Mouse (Mus musculus) heart, embryonic 15.5 days (tissue): ENCODE data around the gene Ly75. TPM values are rescaled to one million over a fixed set of nuclear protein-coding genes. Genes with fewer than 3 reads are reported as not detected.

Source experiments
- ATAC-seq: fragments of 200-750 bp; cut with Nextera tagmentation; replicated peaks from 2 replicates; pipeline ENCODE4 v1.8.0; 2017; ENCODE audit warnings: low read depth, moderate TSS enrichment; ENCODE audit not compliant: insufficient number of reproducible peaks, insufficient read depth, low FRiP score
- H3K27ac ChIP-seq: fragments of 300-500 bp; sonication (generic); 2 replicates; pipeline ENCODE4 v1.5.1; 2015; ENCODE audit warnings: mild to moderate bottlenecking, inconsistent platforms
- H3K27me3 ChIP-seq: fragments of 300-500 bp; sonication (generic); 2 replicates; pipeline ENCODE4 v1.6.1; 2015; ENCODE audit warnings: inconsistent platforms
- H3K36me3 ChIP-seq: fragments of 300-500 bp; sonication (generic); 2 replicates; pipeline ENCODE4 v1.6.1; 2015; ENCODE audit warnings: mild to moderate bottlenecking, inconsistent platforms
- H3K4me1 ChIP-seq: fragments of 300-500 bp; sonication (generic); replicated peaks from 2 replicates; pipeline ENCODE4 v1.6.1; 2015; ENCODE audit warnings: inconsistent platforms
- H3K4me2 ChIP-seq: fragments of 300-500 bp; sonication (generic); 2 replicates; pipeline ENCODE4 v1.6.1; 2015; ENCODE audit warnings: inconsistent platforms, mild to moderate bottlenecking, moderate library complexity
- H3K4me3 ChIP-seq: fragments of 300-500 bp; sonication (generic); 2 replicates; pipeline ENCODE4 v1.5.1; 2015; ENCODE audit warnings: mild to moderate bottlenecking, inconsistent platforms
- H3K9ac ChIP-seq: fragments of 300-500 bp; sonication (generic); 2 replicates; pipeline ENCODE4 v1.6.1; 2015; ENCODE audit warnings: mild to moderate bottlenecking, inconsistent platforms
- H3K9me3 ChIP-seq: fragments of 300-500 bp; sonication (generic); replicated peaks from 2 replicates; pipeline ENCODE4 v1.6.1; 2016; ENCODE audit warnings: inconsistent platforms
- WGBS: fragments of 180-500 bp; shearing (Covaris S2); methylation state at CpG from one replicate; pipeline ENCODE4 v1.1.7; 2015; ENCODE audit warnings: mixed read lengths; 5-methylcytosine and 5-hydroxymethylcytosine counted together
- polyA plus RNA-seq: library from polyadenylated mRNA; unstranded; fragments of >200 nt; fragmentation: Nextera tagmentation; extraction: Ambion mirVana; gene quantifications from 2 replicates; pipeline ENCODE4 v1.2.1, GENCODE M21; 2015

The Ly75 gene
- polyA plus RNA-seq, 1 experiment from 2014 or later: 1.3 TPM

GRCm38 (mm10) chr2:60303796-60304195, 79.3 kb downstream of the Ly75 start:
- H3K27me3 ChIP-seq: no peaks in the 10 kb centered on the region
- H3K36me3 ChIP-seq: no peaks in the 10 kb centered on the region
- H3K9ac ChIP-seq: no peak overlapping the region
- no peaks in the 10 kb centered on the region for H3K4me1 ChIP-seq
- H3K4me3 ChIP-seq: no peak overlapping the region
- no peak for ATAC-seq
- no peaks in the 10 kb centered on the region for H3K9me3 ChIP-seq
- H3K27ac ChIP-seq: no peak overlapping the region
- no peak overlapping the region for H3K4me2 ChIP-seq
- 73% methylated on average over 4 of the region's 4 CpGs for WGBS

GRCm38 (mm10) chr2:60299323-60299722, 83.8 kb downstream of the Ly75 start:
- Histone ChIP-seq H3K9me3 (no peaks in the 10 kb centered on the region), H3K27ac (no peak overlapping the region), H3K4me1 (no peaks in the 10 kb centered on the region), H3K36me3 (no peaks in the 10 kb centered on the region), H3K4me2 (no peak overlapping the region), H3K4me3 (no peak overlapping the region), H3K9ac (no peak overlapping the region), H3K27me3 (no peaks in the 10 kb centered on the region)
- ATAC-seq: no peak
- 83% methylated on average over 2 of the region's 2 CpGs for WGBS

GRCm38 (mm10) chr2:60298266-60298665, 84.8 kb downstream of the Ly75 start:
- no peak overlapping the region for H3K9ac ChIP-seq
- H3K4me2 ChIP-seq: no peak overlapping the region
- no peak overlapping the region for H3K27ac ChIP-seq
- no peak for ATAC-seq
- no peaks in the 10 kb centered on the region for H3K4me1 ChIP-seq
- H3K27me3 ChIP-seq: no peaks in the 10 kb centered on the region
- no peaks in the 10 kb centered on the region for H3K36me3 ChIP-seq
- H3K9me3 ChIP-seq: no peaks in the 10 kb centered on the region
- WGBS: 70% methylated on average over 3 of the region's 3 CpGs
- H3K4me3 ChIP-seq: no peak overlapping the region

- Histone ChIP-seq H3K36me3 (no peaks in the 10 kb centered on the region), H3K4me2 (no peak overlapping the region)
- ATAC-seq: no peak
These were observed 91.7 kb downstream of the Ly75 start for GRCm38 (mm10) chr2:60291381-60291780.

GRCm38 (mm10) chr2:60289451-60289850, 93.7 kb downstream of the Ly75 start:
- no peak overlapping the region for H3K9ac ChIP-seq
- no peak overlapping the region for H3K4me2 ChIP-seq
- no peaks in the 10 kb centered on the region for H3K9me3 ChIP-seq
- WGBS: 77% methylated on average over 1 of the region's 1 CpGs
- no peaks in the 10 kb centered on the region for H3K27me3 ChIP-seq
- no peaks in the 10 kb centered on the region for H3K4me1 ChIP-seq
- no peak for ATAC-seq
- H3K27ac ChIP-seq: no peak overlapping the region
- H3K4me3 ChIP-seq: no peak overlapping the region
- H3K36me3 ChIP-seq: no peaks in the 10 kb centered on the region

More at GRCm38 (mm10) chr2:60291381-60291780, 91.7 kb downstream of the Ly75 start:
- Histone ChIP-seq H3K9ac (no peak overlapping the region), H3K4me3 (no peak overlapping the region), H3K27ac (no peak overlapping the region), H3K9me3 (no peaks in the 10 kb centered on the region), H3K27me3 (no peaks in the 10 kb centered on the region), H3K4me1 (no peaks in the 10 kb centered on the region)
- 74% methylated on average over 4 of the region's 4 CpGs for WGBS

- no peak overlapping the region for H3K4me2 ChIP-seq
- peaks cover 4% of the 10 kb centered on the region; the same call in 1 of the 2 replicates for H3K4me1 ChIP-seq
- no peak for ATAC-seq
- H3K4me3 ChIP-seq: no peak overlapping the region
- H3K27me3 ChIP-seq: no peaks in the 10 kb centered on the region
- 68% methylated on average over 4 of the region's 4 CpGs for WGBS
- H3K9ac ChIP-seq: no peak overlapping the region
- no peaks in the 10 kb centered on the region for H3K36me3 ChIP-seq
- no peak overlapping the region for H3K27ac ChIP-seq
- H3K9me3 ChIP-seq: no peaks in the 10 kb centered on the region
These were observed 94.5 kb downstream of the Ly75 start for GRCm38 (mm10) chr2:60288606-60289005.

- no peaks in the 10 kb centered on the region for H3K27me3 ChIP-seq
- ATAC-seq: no peak
- H3K9me3 ChIP-seq: no peaks in the 10 kb centered on the region
- no peaks in the 10 kb centered on the region for H3K36me3 ChIP-seq
- H3K4me2 ChIP-seq: no peak overlapping the region
- H3K4me1 ChIP-seq: peaks cover 10% of the 10 kb centered on the region
- no peak overlapping the region for H3K27ac ChIP-seq
- WGBS: 86% methylated on average over 8 of the region's 8 CpGs
- H3K4me3 ChIP-seq: no peak overlapping the region
- H3K9ac ChIP-seq: no peak overlapping the region
These were observed 97.9 kb downstream of the Ly75 start for GRCm38 (mm10) chr2:60285107-60285617.

- WGBS: 31% methylated on average over 4 of the region's 4 CpGs
- Histone ChIP-seq H3K9me3 (no peaks in the 10 kb centered on the region), H3K27me3 (no peaks in the 10 kb centered on the region), H3K4me1 (peaks cover 10% of the 10 kb centered on the region), H3K27ac (no peak within 1 kb of the TSS), H3K36me3 (no peaks in the 10 kb centered on the region), H3K9ac (peak within 1 kb of the TSS; percentile 60), H3K4me2 (peak within 1 kb of the TSS; percentile 95), H3K4me3 (peak within 1 kb of the TSS; percentile 57)
- ATAC-seq: no peak
These were observed 98.7 kb downstream of the Ly75 start, which contains the start of gene Cd302 for GRCm38 (mm10) chr2:60284467-60284821. TSS of gene Cd302 (minus strand) at chr2:60284488.

- no peak overlapping the region for H3K27ac ChIP-seq
- under 1% methylated on average over 42 of the region's 42 CpGs for WGBS
- H3K9ac ChIP-seq: peak overlapping the region; percentile 60
- peaks cover 10% of the 10 kb centered on the region for H3K4me1 ChIP-seq
- H3K9me3 ChIP-seq: no peaks in the 10 kb centered on the region
- H3K4me3 ChIP-seq: peak overlapping the region; percentile 57
- peak; percentile 89 for ATAC-seq
- H3K27me3 ChIP-seq: no peaks in the 10 kb centered on the region
- H3K4me2 ChIP-seq: peak overlapping the region; percentile 95
- no peaks in the 10 kb centered on the region for H3K36me3 ChIP-seq
These were observed 99.2 kb downstream of the Ly75 start for GRCm38 (mm10) chr2:60283751-60284466.

- peak overlapping the region; percentile 57 for H3K4me3 ChIP-seq
- H3K36me3 ChIP-seq: no peaks in the 10 kb centered on the region
- WGBS: 23% methylated on average over 9 of the region's 9 CpGs
- no peak overlapping the region for H3K27ac ChIP-seq
- H3K27me3 ChIP-seq: no peaks in the 10 kb centered on the region
- no peak for ATAC-seq
- no peaks in the 10 kb centered on the region for H3K9me3 ChIP-seq
- peaks cover 10% of the 10 kb centered on the region for H3K4me1 ChIP-seq
- peak overlapping the region; percentile 60 for H3K9ac ChIP-seq
- peak overlapping the region; percentile 95 for H3K4me2 ChIP-seq
These were observed 99.8 kb downstream of the Ly75 start for GRCm38 (mm10) chr2:60283208-60283750.

GRCm38 (mm10) chr2:60282625-60283024, 100.5 kb downstream of the Ly75 start:
- Histone ChIP-seq H3K27ac (no peak overlapping the region), H3K4me1 (peaks cover 10% of the 10 kb centered on the region), H3K9ac (no peak overlapping the region), H3K27me3 (no peaks in the 10 kb centered on the region), H3K9me3 (no peaks in the 10 kb centered on the region), H3K4me3 (no peak overlapping the region), H3K36me3 (no peaks in the 10 kb centered on the region), H3K4me2 (peak overlapping the region; percentile 95; the same call in 1 of the 2 replicates)
- no peak for ATAC-seq
- WGBS: 70% methylated on average over 4 of the region's 4 CpGs

- H3K9me3 ChIP-seq: no peaks in the 10 kb centered on the region
- H3K27me3 ChIP-seq: no peaks in the 10 kb centered on the region
- peaks cover 7% of the 10 kb centered on the region for H3K4me1 ChIP-seq
- H3K36me3 ChIP-seq: no peaks in the 10 kb centered on the region
- 84% methylated on average over 4 of the region's 4 CpGs for WGBS
- no peak overlapping the region for H3K9ac ChIP-seq
- H3K27ac ChIP-seq: no peak overlapping the region
- no peak overlapping the region for H3K4me2 ChIP-seq
- no peak overlapping the region for H3K4me3 ChIP-seq
- ATAC-seq: no peak
These were observed 104.5 kb downstream of the Ly75 start for GRCm38 (mm10) chr2:60278627-60279026.
